Mouse (Mus musculus): ENCODE results near the gene Sdccag8. TPM values are rescaled to one million over a fixed set of nuclear protein-coding genes. Genes with fewer than 3 reads are reported as not detected.

Sdccag8 gene
- polyA plus RNA-seq, 1 experiment: 5.9 TPM

GRCm38 (mm10) chr1:176997711-176998689 is 183.5 kb downstream of the Sdccag8 start:
- H3K27ac ChIP-seq (ENCODE audit: insufficient read depth, low read length): no peak overlapping the region
- peak overlapping the region; percentile 56 for H3K4me3 ChIP-seq (ENCODE audit: low read depth, low read length)
- H3K4me1 ChIP-seq (ENCODE audit: control insufficient read depth, insufficient read depth, low read length): no peaks in the 10 kb centered on the region
- TF ChIP-seq CTCF (IDR thresholded peaks at IDR 0.05; ENCODE audit: low read depth, low read length) (no peak), EP300 (IDR thresholded peaks at IDR 0.05; ENCODE audit: insufficient read depth, low read depth, low read length) (no peak), POLR2A (IDR thresholded peaks at IDR 0.05; ENCODE audit: insufficient read depth, low read length) (no peak)
- H3K9ac ChIP-seq (ENCODE audit: low read depth, poor library complexity, severe bottlenecking): peak overlapping the region; percentile 53
- H3K9me3 ChIP-seq (replicated peaks; ENCODE audit: control insufficient read depth, insufficient read depth, low read length, poor library complexity, severe bottlenecking): no peaks in the 10 kb centered on the region
- H3K36me3 ChIP-seq (ENCODE audit: control insufficient read depth, insufficient read depth, low read length, poor library complexity, severe bottlenecking): no peaks in the 10 kb centered on the region
- no peaks in the 10 kb centered on the region for H3K27me3 ChIP-seq (ENCODE audit: control insufficient read depth, insufficient read depth, low read length, poor library complexity, severe bottlenecking)

GRCm38 (mm10) chr1:176999011-176999410 is 184.6 kb downstream of the Sdccag8 start:
- Histone ChIP-seq H3K27ac (ENCODE audit: insufficient read depth, low read length) (no peak overlapping the region), H3K36me3 (ENCODE audit: control insufficient read depth, insufficient read depth, low read length, poor library complexity, severe bottlenecking) (no peaks in the 10 kb centered on the region), H3K4me3 (ENCODE audit: low read depth, low read length) (no peak overlapping the region), H3K9ac (ENCODE audit: low read depth, poor library complexity, severe bottlenecking) (no peak overlapping the region), H3K27me3 (ENCODE audit: control insufficient read depth, insufficient read depth, low read length, poor library complexity, severe bottlenecking) (no peaks in the 10 kb centered on the region), H3K4me1 (ENCODE audit: control insufficient read depth, insufficient read depth, low read length) (no peaks in the 10 kb centered on the region), H3K9me3 (replicated peaks; ENCODE audit: control insufficient read depth, insufficient read depth, low read length, poor library complexity, severe bottlenecking) (no peaks in the 10 kb centered on the region)
- TF ChIP-seq CTCF (IDR thresholded peaks at IDR 0.05; ENCODE audit: low read depth, low read length) (no peak), POLR2A (IDR thresholded peaks at IDR 0.05; ENCODE audit: insufficient read depth, low read length) (no peak), EP300 (IDR thresholded peaks at IDR 0.05; ENCODE audit: insufficient read depth, low read depth, low read length) (no peak)

GRCm38 (mm10) chr1:177002951-177003350 is 188.5 kb downstream of the Sdccag8 start:
- H3K36me3 ChIP-seq (ENCODE audit: control insufficient read depth, insufficient read depth, low read length, poor library complexity, severe bottlenecking): no peaks in the 10 kb centered on the region
- H3K4me1 ChIP-seq (ENCODE audit: control insufficient read depth, insufficient read depth, low read length): no peaks in the 10 kb centered on the region
- no peaks in the 10 kb centered on the region for H3K27me3 ChIP-seq (ENCODE audit: control insufficient read depth, insufficient read depth, low read length, poor library complexity, severe bottlenecking)
- H3K9ac ChIP-seq (ENCODE audit: low read depth, poor library complexity, severe bottlenecking): no peak overlapping the region
- H3K4me3 ChIP-seq (ENCODE audit: low read depth, low read length): no peak overlapping the region
- TF ChIP-seq EP300 (IDR thresholded peaks at IDR 0.05; ENCODE audit: insufficient read depth, low read depth, low read length): no peak
- TF ChIP-seq CTCF (IDR thresholded peaks at IDR 0.05; ENCODE audit: low read depth, low read length): no peak
- TF ChIP-seq POLR2A (IDR thresholded peaks at IDR 0.05; ENCODE audit: insufficient read depth, low read length): no peak
- H3K27ac ChIP-seq (ENCODE audit: insufficient read depth, low read length): no peak overlapping the region
- H3K9me3 ChIP-seq (replicated peaks; ENCODE audit: control insufficient read depth, insufficient read depth, low read length, poor library complexity, severe bottlenecking): no peaks in the 10 kb centered on the region

- no peak for TF ChIP-seq EP300 (IDR thresholded peaks at IDR 0.05; ENCODE audit: insufficient read depth, low read depth, low read length)
- TF ChIP-seq POLR2A (IDR thresholded peaks at IDR 0.05; ENCODE audit: insufficient read depth, low read length): no peak
- TF ChIP-seq CTCF (IDR thresholded peaks at IDR 0.05; ENCODE audit: low read depth, low read length): no peak
- Histone ChIP-seq H3K4me1 (ENCODE audit: control insufficient read depth, insufficient read depth, low read length) (no peaks in the 10 kb centered on the region), H3K36me3 (ENCODE audit: control insufficient read depth, insufficient read depth, low read length, poor library complexity, severe bottlenecking) (no peaks in the 10 kb centered on the region), H3K4me3 (ENCODE audit: low read depth, low read length) (no peak overlapping the region), H3K27me3 (ENCODE audit: control insufficient read depth, insufficient read depth, low read length, poor library complexity, severe bottlenecking) (no peaks in the 10 kb centered on the region), H3K9ac (ENCODE audit: low read depth, poor library complexity, severe bottlenecking) (no peak overlapping the region), H3K27ac (ENCODE audit: insufficient read depth, low read length) (no peak overlapping the region), H3K9me3 (replicated peaks; ENCODE audit: control insufficient read depth, insufficient read depth, low read length, poor library complexity, severe bottlenecking) (no peaks in the 10 kb centered on the region)
These were observed 189.7 kb downstream of the Sdccag8 start for GRCm38 (mm10) chr1:177004041-177004741.

GRCm38 (mm10) chr1:177007405-177007804 is 192.9 kb downstream of the Sdccag8 start:
- no peaks in the 10 kb centered on the region for H3K9me3 ChIP-seq (replicated peaks; ENCODE audit: control insufficient read depth, insufficient read depth, low read length, poor library complexity, severe bottlenecking)
- H3K9ac ChIP-seq (ENCODE audit: low read depth, poor library complexity, severe bottlenecking): no peak overlapping the region
- H3K36me3 ChIP-seq (ENCODE audit: control insufficient read depth, insufficient read depth, low read length, poor library complexity, severe bottlenecking): no peaks in the 10 kb centered on the region
- H3K4me1 ChIP-seq (ENCODE audit: control insufficient read depth, insufficient read depth, low read length): no peaks in the 10 kb centered on the region
- no peaks in the 10 kb centered on the region for H3K27me3 ChIP-seq (ENCODE audit: control insufficient read depth, insufficient read depth, low read length, poor library complexity, severe bottlenecking)
- no peak overlapping the region for H3K4me3 ChIP-seq (ENCODE audit: low read depth, low read length)
- no peak overlapping the region for H3K27ac ChIP-seq (ENCODE audit: insufficient read depth, low read length)
- TF ChIP-seq POLR2A (IDR thresholded peaks at IDR 0.05; ENCODE audit: insufficient read depth, low read length): no peak
- TF ChIP-seq CTCF (IDR thresholded peaks at IDR 0.05; ENCODE audit: low read depth, low read length): no peak
- TF ChIP-seq EP300 (IDR thresholded peaks at IDR 0.05; ENCODE audit: insufficient read depth, low read depth, low read length): no peak

Measured in ES-Bruce4 (cell line).